Mouse (Mus musculus) hindbrain, postnatal 0 days (tissue): ENCODE results near the gene Spata31d1a. TPM values are rescaled to one million over a fixed set of nuclear protein-coding genes. Genes with fewer than 3 reads are reported as not detected.
"Not testable (repeated sequence)": the region's sequence is repeated elsewhere in the genome, so short reads cannot be mapped to it uniquely, and the experiment has no call there.

Experiments used
- ATAC-seq: fragments of 200-750 bp; cut with Nextera tagmentation; 2 replicates; pipeline ENCODE4 v1.8.0; 2017; ENCODE audit warnings: mild to moderate bottlenecking, moderate TSS enrichment, moderate library complexity
- DNase-seq: peaks from one replicate; pipeline ENCODE4 v3.0.0-alpha.2; 2015; ENCODE audit warnings: low spot score
- H3K27ac ChIP-seq: fragments of 300-500 bp; sonication (generic); 2 replicates; pipeline ENCODE4 v1.5.1; 2014; ENCODE audit warnings: mild to moderate bottlenecking
- H3K27me3 ChIP-seq: fragments of 300-500 bp; sonication (generic); 2 replicates; pipeline ENCODE4 v1.6.1; 2014; ENCODE audit warnings: low read length, mixed read lengths; ENCODE audit not compliant: insufficient read depth
- H3K36me3 ChIP-seq: fragments of 300-500 bp; sonication (generic); 2 replicates; pipeline ENCODE4 v1.6.1; 2014; ENCODE audit warnings: low read length, mixed read lengths; ENCODE audit not compliant: insufficient read depth
- H3K4me1 ChIP-seq: fragments of 300-500 bp; sonication (generic); 2 replicates; pipeline ENCODE4 v1.6.1; 2014; ENCODE audit warnings: antibody characterized with exemption, low read length, mixed read lengths; ENCODE audit not compliant: insufficient read depth
- H3K4me2 ChIP-seq: fragments of 300-500 bp; sonication (generic); 2 replicates; pipeline ENCODE4 v1.6.1; 2014; ENCODE audit warnings: low read depth, mild to moderate bottlenecking, low read length, moderate library complexity, mixed read lengths
- H3K4me3 ChIP-seq: fragments of 300-500 bp; sonication (generic); 2 replicates; pipeline ENCODE4 v1.5.1; 2014; ENCODE audit warnings: low read length
- H3K9ac ChIP-seq: fragments of 300-500 bp; sonication (generic); replicated peaks from 2 replicates; pipeline ENCODE4 v1.6.1; 2014; ENCODE audit warnings: mild to moderate bottlenecking, low read length, moderate library complexity, mixed read lengths
- H3K9me3 ChIP-seq: fragments of 300-500 bp; sonication (generic); 2 replicates; pipeline ENCODE4 v1.6.1; 2016; ENCODE audit warnings: low read length, mixed read lengths
- CTCF ChIP-seq: IDR thresholded peaks from 2 replicates; pipeline ENCODE4 v1.5.1; 2016; ENCODE audit warnings: antibody characterized with exemption, control low read depth, low read depth
- WGBS: fragments of 180-500 bp; shearing (Covaris S2); extraction: QIAGEN DNeasy Blood & Tissue Kit; methylation state at CpG from one replicate; pipeline ENCODE4 v1.1.7; 2014; 5-methylcytosine and 5-hydroxymethylcytosine counted together
- polyA plus RNA-seq: library from polyadenylated mRNA; unstranded; fragments of >200 nt; fragmentation: Nextera tagmentation; extraction: Ambion mirVana; gene quantifications from 2 replicates; pipeline ENCODE4 v1.2.1, GENCODE M21; 2015
- total RNA-seq: library from RNA; depleted of rRNA; stranded (reverse); fragments of >200 nt; gene quantifications from 2 replicates; pipeline ENCODE4 v1.2.3, GENCODE M21; 2014

The Spata31d1a gene
- total and polyA plus RNA-seq, 2 experiments from 2014 or later = 0.09 TPM; not detected in 1

GRCm38 (mm10) chr13:59728378-59729093 lies 18.4 kb upstream of the Spata31d1a start:
- 19% methylated on average over 7 of the region's 7 CpGs for WGBS

GRCm38 (mm10) chr13:59726139-59726867 lies 16.2 kb upstream of the Spata31d1a start:
- Histone ChIP-seq H3K4me2 (peak overlapping the region; percentile 39), H3K27me3 (no peaks in the 10 kb centered on the region), H3K9me3 (no peaks in the 10 kb centered on the region), H3K4me3 (no peak overlapping the region), H3K27ac (no peak overlapping the region), H3K9ac (no peak overlapping the region), H3K36me3 (no peaks in the 10 kb centered on the region), H3K4me1 (no peaks in the 10 kb centered on the region)
- 37% methylated on average over 29 of the region's 29 CpGs for WGBS
- no peak for TF ChIP-seq CTCF
- DNase-seq (no peak), ATAC-seq (no peak)

More at GRCm38 (mm10) chr13:59728378-59729093, 18.4 kb upstream of the Spata31d1a start:
- H3K9me3 ChIP-seq = no peaks in the 10 kb centered on the region
- peak; percentile 95 for TF ChIP-seq CTCF
- peak; percentile 92 for ATAC-seq
- H3K36me3 ChIP-seq = no peaks in the 10 kb centered on the region
- H3K27ac ChIP-seq = no peak overlapping the region
- H3K4me1 ChIP-seq = no peaks in the 10 kb centered on the region
- H3K27me3 ChIP-seq = no peaks in the 10 kb centered on the region
- H3K9ac ChIP-seq = no peak overlapping the region
- no peak overlapping the region for H3K4me2 ChIP-seq
- H3K4me3 ChIP-seq = no peak overlapping the region
- peak; percentile 94 for DNase-seq

GRCm38 (mm10) chr13:59722089-59722488 lies 12.0 kb upstream of the Spata31d1a start:
- ATAC-seq = not testable (repeated sequence)

GRCm38 (mm10) chr13:59719475-59719874 lies 9.3 kb upstream of the Spata31d1a start:
- no peak overlapping the region for H3K4me2 ChIP-seq
- H3K4me1 ChIP-seq = no peaks in the 10 kb centered on the region
- no peaks in the 10 kb centered on the region for H3K27me3 ChIP-seq
- no peak for DNase-seq
- no peak for ATAC-seq
- no peak for TF ChIP-seq CTCF
- H3K36me3 ChIP-seq = no peaks in the 10 kb centered on the region
- whole genome bisulfite sequencing = 89% methylated on average over 1 of the region's 1 CpGs
- no peaks in the 10 kb centered on the region for H3K9me3 ChIP-seq
- H3K9ac ChIP-seq = no peak overlapping the region
- no peak overlapping the region for H3K27ac ChIP-seq
- H3K4me3 ChIP-seq = no peak overlapping the region

More at GRCm38 (mm10) chr13:59722089-59722488, 12.0 kb upstream of the Spata31d1a start:
- not testable (repeated sequence) for DNase-seq, H3K27ac ChIP-seq, H3K9me3 ChIP-seq, H3K4me3 ChIP-seq, H3K36me3 ChIP-seq, H3K27me3 ChIP-seq, H3K9ac ChIP-seq, H3K4me1 ChIP-seq, H3K4me2 ChIP-seq
- 79% methylated on average over 1 of the region's 1 CpGs for WGBS

- not testable (repeated sequence) for H3K4me1 ChIP-seq, H3K27ac ChIP-seq, H3K4me2 ChIP-seq, H3K9ac ChIP-seq, DNase-seq, H3K27me3 ChIP-seq, H3K36me3 ChIP-seq, H3K9me3 ChIP-seq, H3K4me3 ChIP-seq, ATAC-seq
- 49% methylated on average over 6 of the region's 6 CpGs for WGBS
Observed at GRCm38 (mm10) chr13:59718857-59719440, 8.8 kb upstream of the Spata31d1a start.

- no peak overlapping the region for H3K4me3 ChIP-seq
- 37% methylated on average over 3 of the region's 3 CpGs for WGBS
- ATAC-seq (no peak), DNase-seq (no peak)
- no peaks in the 10 kb centered on the region for H3K27me3 ChIP-seq
- no peaks in the 10 kb centered on the region for H3K36me3 ChIP-seq
- no peak overlapping the region for H3K27ac ChIP-seq
- H3K9me3 ChIP-seq = no peaks in the 10 kb centered on the region
- H3K4me2 ChIP-seq = no peak overlapping the region
- no peak overlapping the region for H3K9ac ChIP-seq
- no peaks in the 10 kb centered on the region for H3K4me1 ChIP-seq
- no peak for TF ChIP-seq CTCF
Observed at GRCm38 (mm10) chr13:59713710-59714109, 3.6 kb upstream of the Spata31d1a start.

GRCm38 (mm10) chr13:59711984-59712383 lies 1.9 kb upstream of the Spata31d1a start, which contains the start of gene Spata31d1b:
TSS of gene Spata31d1b (plus strand) at chr13:59712284.
- not testable (repeated sequence) for H3K27me3 ChIP-seq, H3K9me3 ChIP-seq, DNase-seq, H3K4me1 ChIP-seq, H3K9ac ChIP-seq, ATAC-seq, H3K36me3 ChIP-seq, H3K4me2 ChIP-seq, H3K4me3 ChIP-seq, H3K27ac ChIP-seq
- 70% methylated on average over 3 of the region's 3 CpGs for WGBS
